Mouse (Mus musculus) intestine, postnatal 0 days (tissue): ENCODE measurements at regions not wholly inside any gene's neighbourhood (a gene's known extent, or its start where the extent isn't known, plus 50 kb on each side); places are given as distances from the start of the nearest gene placed in this dataset.

Source experiments
- ATAC-seq: fragments of 200-750 bp; cut with Nextera tagmentation; 2 replicates; pipeline ENCODE4 v1.8.0; 2017; ENCODE audit warnings: mild to moderate bottlenecking, moderate TSS enrichment, moderate library complexity
- H3K27ac ChIP-seq: fragments of 300-500 bp; sonication (generic); 2 replicates; pipeline ENCODE4 v1.5.1; 2014; ENCODE audit warnings: mild to moderate bottlenecking, low read depth, low read length, moderate library complexity
- H3K27me3 ChIP-seq: fragments of 300-500 bp; sonication (generic); replicated peaks from 2 replicates; pipeline ENCODE4 v1.6.1; 2014; ENCODE audit warnings: low read length, mixed read lengths; ENCODE audit not compliant: control insufficient read depth, insufficient read depth
- H3K36me3 ChIP-seq: fragments of 300-500 bp; sonication (generic); 2 replicates; pipeline ENCODE4 v1.6.1; 2014; ENCODE audit warnings: mild to moderate bottlenecking, moderate library complexity; ENCODE audit not compliant: control insufficient read depth, insufficient read depth
- H3K4me1 ChIP-seq: fragments of 300-500 bp; sonication (generic); replicated peaks from 2 replicates; pipeline ENCODE4 v1.6.1; 2014; ENCODE audit warnings: antibody characterized with exemption, low read length, mixed read lengths; ENCODE audit not compliant: control insufficient read depth, insufficient read depth
- H3K4me2 ChIP-seq: fragments of 300-500 bp; sonication (generic); replicated peaks from 2 replicates; pipeline ENCODE4 v1.6.1; 2014; ENCODE audit warnings: low read depth, mild to moderate bottlenecking, moderate library complexity
- H3K4me3 ChIP-seq: fragments of 300-500 bp; sonication (generic); 2 replicates; pipeline ENCODE4 v1.5.1; 2014; ENCODE audit warnings: low read depth, low read length
- H3K9ac ChIP-seq: fragments of 300-500 bp; sonication (generic); 2 replicates; pipeline ENCODE4 v1.6.1; 2014; ENCODE audit warnings: mild to moderate bottlenecking, low read depth, low read length
- H3K9me3 ChIP-seq: fragments of 300-500 bp; sonication (generic); 2 replicates; pipeline ENCODE4 v1.6.1; 2016; ENCODE audit warnings: mixed run types; ENCODE audit not compliant: control insufficient read depth
- CTCF ChIP-seq: sonication (generic); IDR thresholded peaks from 2 replicates; pipeline ENCODE4 v1.5.1; 2016; ENCODE audit warnings: low read depth, mild to moderate bottlenecking, control low read depth, antibody characterized with exemption, moderate library complexity
- WGBS: fragments of 180-500 bp; shearing (Covaris S2); extraction: QIAGEN DNeasy Blood & Tissue Kit; methylation state at CpG from one replicate; pipeline ENCODE4 v1.1.7; 2014; 5-methylcytosine and 5-hydroxymethylcytosine counted together

DNA sequence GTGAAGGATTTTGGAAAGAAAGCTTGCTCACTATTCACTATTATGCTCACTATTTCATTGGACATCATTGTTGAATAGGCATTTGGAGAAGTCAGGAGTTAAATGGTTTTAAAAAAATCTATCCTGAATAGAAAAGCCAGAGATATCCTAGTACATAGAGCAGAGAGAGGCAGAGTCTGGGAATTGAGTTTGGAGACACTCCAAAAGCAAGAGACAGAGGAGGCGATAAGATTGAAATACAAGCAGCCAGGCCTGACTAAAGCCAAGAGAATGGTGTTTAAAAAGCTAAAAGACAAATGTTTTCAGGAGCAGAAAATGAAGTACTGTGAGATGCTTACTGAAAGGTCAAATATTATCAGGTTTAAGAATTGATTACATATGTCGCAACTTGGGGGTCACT is 400.1 kb downstream of the Gm9195 start:
- ATAC-seq, result no peak
- no peak overlapping the region for H3K4me2 ChIP-seq

DNA sequence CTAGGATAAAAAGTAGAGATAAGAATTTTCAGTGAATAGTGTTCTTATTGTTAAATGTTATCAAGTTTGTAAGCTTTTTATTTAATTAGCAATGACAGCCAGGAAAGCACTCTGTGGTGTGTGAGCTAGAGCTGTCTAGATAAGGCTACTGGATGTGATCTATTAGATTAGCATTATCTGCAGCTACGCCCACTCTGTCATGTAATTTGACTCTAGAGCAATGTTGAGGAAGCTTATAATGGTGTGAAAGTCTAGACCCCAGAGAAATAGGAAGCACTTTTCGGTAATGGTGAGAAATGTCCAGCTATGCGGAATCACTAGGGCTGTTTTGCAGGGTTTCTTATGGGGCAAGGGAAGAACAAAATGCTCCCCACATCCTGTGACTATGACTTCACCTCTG is 410.2 kb downstream of the Gm9195 start:
- ATAC-seq, result no peak
- no peak for TF ChIP-seq CTCF
- Histone ChIP-seq H3K4me1 (no peaks in the 10 kb centered on the region), H3K36me3 (no peaks in the 10 kb centered on the region), H3K9me3 (no peaks in the 10 kb centered on the region), H3K4me3 (no peak overlapping the region), H3K4me2 (no peak overlapping the region), H3K27me3 (no peaks in the 10 kb centered on the region), H3K9ac (no peak overlapping the region), H3K27ac (no peak overlapping the region)
- 34% methylated on average over 3 of the region's 3 CpGs for WGBS

More for the DNA sequence above, 400.1 kb downstream of the Gm9195 start:
- TF ChIP-seq CTCF, result no peak
- H3K27me3 ChIP-seq, result no peaks in the 10 kb centered on the region
- no peaks in the 10 kb centered on the region for H3K9me3 ChIP-seq
- 90% methylated on average over 2 of the region's 2 CpGs for WGBS
- H3K9ac ChIP-seq, result no peak overlapping the region
- no peaks in the 10 kb centered on the region for H3K36me3 ChIP-seq
- H3K4me3 ChIP-seq, result no peak overlapping the region
- no peaks in the 10 kb centered on the region for H3K4me1 ChIP-seq
- H3K27ac ChIP-seq, result no peak overlapping the region

DNA sequence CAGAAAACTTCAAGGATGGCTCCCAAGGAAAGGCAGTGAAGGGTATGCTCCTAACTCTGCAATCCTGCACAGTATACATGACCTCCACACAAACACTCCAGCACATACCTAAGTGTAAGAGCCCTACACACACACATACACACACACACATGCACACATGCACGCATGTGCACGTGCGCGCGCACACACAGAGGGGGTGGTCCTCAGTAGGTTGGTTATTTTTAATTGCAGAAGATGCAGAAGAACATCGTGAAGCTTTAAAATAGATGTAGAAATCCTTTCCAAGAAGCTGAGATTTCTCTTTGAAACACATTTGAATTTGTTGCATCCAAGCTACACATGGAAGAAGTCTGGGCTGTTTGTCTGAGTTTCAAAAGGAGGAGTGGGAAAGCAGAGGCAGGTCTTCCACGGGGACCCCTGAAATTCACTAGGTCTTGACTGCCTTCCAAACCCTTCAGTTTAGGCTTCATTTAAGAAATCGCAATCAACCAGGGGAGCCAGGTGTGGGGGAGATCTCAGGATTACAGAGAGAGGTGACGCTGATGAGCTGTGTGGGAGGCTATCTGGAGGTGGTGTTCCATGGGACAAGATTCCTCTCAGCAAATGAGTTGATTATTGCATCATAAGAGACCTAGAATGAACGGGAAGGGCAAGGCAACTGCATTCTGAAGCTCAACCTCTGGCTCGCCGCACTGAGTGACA is 427.4 kb downstream of the Gm9195 start:
- Histone ChIP-seq H3K9me3 (no peaks in the 10 kb centered on the region), H3K27me3 (no peaks in the 10 kb centered on the region), H3K36me3 (no peaks in the 10 kb centered on the region), H3K4me3 (no peak overlapping the region), H3K27ac (no peak overlapping the region), H3K9ac (no peak overlapping the region), H3K4me1 (no peaks in the 10 kb centered on the region), H3K4me2 (no peak overlapping the region)
- no peak for TF ChIP-seq CTCF
- no peak for ATAC-seq
- WGBS, result 86% methylated on average over 12 of the region's 12 CpGs

DNA sequence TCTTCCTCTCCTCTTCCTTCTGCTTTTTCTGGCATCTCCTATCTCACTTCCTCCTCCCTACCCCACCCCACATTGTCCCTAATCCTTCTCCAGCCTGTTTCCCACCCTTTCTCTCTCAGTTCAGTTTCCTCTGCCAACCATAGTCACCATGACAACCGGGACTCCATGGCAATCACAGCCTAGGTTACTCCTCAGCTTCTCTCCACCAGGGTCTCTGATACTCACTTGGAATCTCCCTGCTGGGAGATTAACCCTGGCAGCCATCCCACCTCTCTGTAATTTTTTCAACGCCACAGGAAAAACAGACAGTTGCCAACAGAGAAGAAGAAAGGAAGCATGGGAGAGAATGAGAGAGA is 448.8 kb downstream of the Gm9195 start:
- H3K9me3 ChIP-seq, result no peaks in the 10 kb centered on the region
- H3K27ac ChIP-seq, result no peak overlapping the region
- H3K4me2 ChIP-seq, result no peak overlapping the region
- no peak for ATAC-seq
- TF ChIP-seq CTCF, result no peak
- no peak overlapping the region for H3K4me3 ChIP-seq
- H3K9ac ChIP-seq, result no peak overlapping the region
- 52% methylated on average over 2 of the region's 2 CpGs for WGBS
- no peaks in the 10 kb centered on the region for H3K27me3 ChIP-seq
- no peaks in the 10 kb centered on the region for H3K36me3 ChIP-seq
- H3K4me1 ChIP-seq, result no peaks in the 10 kb centered on the region

DNA sequence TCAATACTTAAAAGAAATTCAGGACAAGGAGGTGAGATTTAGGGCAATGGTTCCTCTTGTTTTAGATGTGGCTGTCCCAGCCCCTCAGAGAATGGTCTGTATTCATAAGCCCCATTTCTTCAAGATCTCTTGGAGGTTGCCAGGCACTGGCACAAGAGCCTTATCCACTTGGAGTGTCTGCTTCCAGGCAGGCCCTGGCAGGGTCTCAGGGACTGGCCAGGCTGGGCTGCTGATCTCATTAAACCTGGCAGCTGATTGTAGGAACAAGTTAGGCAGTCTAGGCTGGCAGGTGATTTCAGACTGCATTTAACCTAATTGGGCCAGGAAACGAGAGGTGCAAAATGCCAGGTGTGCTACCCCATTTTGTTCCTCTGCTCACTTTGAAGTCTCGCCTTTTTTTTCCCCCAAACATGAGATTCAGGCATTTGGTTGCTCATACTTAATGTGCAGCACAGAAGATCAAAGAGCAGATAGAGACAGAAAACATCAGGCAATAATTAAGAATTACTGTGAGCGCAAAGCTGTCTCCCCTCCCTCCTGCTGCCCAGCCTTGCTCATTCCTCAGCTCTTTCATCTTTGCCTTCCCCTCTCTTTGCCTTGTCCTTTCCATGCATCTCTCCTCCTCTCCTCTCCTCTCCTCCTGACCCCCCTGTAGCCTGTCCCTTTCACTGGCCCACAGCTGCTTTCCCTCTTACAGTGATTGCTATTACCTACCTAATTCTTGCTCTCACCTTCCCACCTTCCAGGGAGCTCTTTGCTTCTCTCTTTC is 449.3 kb downstream of the Gm9195 start:
- H3K4me3 ChIP-seq, result no peak overlapping the region
- no peaks in the 10 kb centered on the region for H3K9me3 ChIP-seq
- H3K4me1 ChIP-seq, result no peaks in the 10 kb centered on the region
- H3K36me3 ChIP-seq, result no peaks in the 10 kb centered on the region
- no peak for ATAC-seq
- no peak for TF ChIP-seq CTCF
- no peak overlapping the region for H3K9ac ChIP-seq
- WGBS, result 58% methylated on average over 3 of the region's 3 CpGs
- no peak overlapping the region for H3K4me2 ChIP-seq
- no peak overlapping the region for H3K27ac ChIP-seq
- H3K27me3 ChIP-seq, result no peaks in the 10 kb centered on the region

DNA sequence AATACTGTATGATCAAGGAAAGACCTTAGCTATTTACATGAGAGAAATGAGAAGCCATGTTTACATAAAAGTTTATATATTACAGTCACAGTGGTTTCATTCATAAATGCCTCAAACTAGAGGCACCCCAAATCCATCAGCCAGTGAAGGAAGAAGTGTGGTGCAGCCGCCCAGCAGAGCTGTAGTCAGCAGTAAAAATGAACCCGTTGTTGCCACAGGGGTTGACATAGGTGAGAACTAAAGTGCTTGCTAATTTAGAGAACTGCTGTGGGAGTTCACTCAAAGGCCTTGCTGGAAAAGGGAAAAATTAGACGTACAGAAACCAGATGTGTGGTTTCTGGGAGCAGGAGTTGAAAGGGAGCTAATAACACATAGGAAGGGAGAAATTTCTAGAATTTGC is 461.2 kb downstream of the Gm9195 start:
- H3K4me3 ChIP-seq, result no peak overlapping the region
- TF ChIP-seq CTCF, result no peak
- WGBS, result 72% methylated on average over 3 of the region's 3 CpGs

More for the DNA sequence above, 461.2 kb downstream of the Gm9195 start:
- H3K9ac ChIP-seq, result no peak overlapping the region
- H3K4me2 ChIP-seq, result no peak overlapping the region
- H3K27ac ChIP-seq, result no peak overlapping the region
- no peaks in the 10 kb centered on the region for H3K36me3 ChIP-seq
- H3K9me3 ChIP-seq, result no peaks in the 10 kb centered on the region
- H3K27me3 ChIP-seq, result no peaks in the 10 kb centered on the region
- no peak for ATAC-seq
- H3K4me1 ChIP-seq, result no peaks in the 10 kb centered on the region
